Mouse (Mus musculus) cerebellum, postnatal 25 days (tissue): ENCODE results near the gene Mmp19.

Source experiments
- DNase-seq, 2 experiments: peaks; one replicate each; pipeline ENCODE4 v3.0.0; 2021; ENCODE audit warnings: mixed read lengths in 2 of 2

Mmp19 gene

GRCm38 (mm10) chr10:128790398-128791124 lies at the start of gene Mmp19:
Gene Mmp19, plus strand, starts transcription at chr10:128790910.
- DNase-seq = no peak

- DNase-seq = no peak
Observed at GRCm38 (mm10) chr10:128742616-128743015, 48.1 kb upstream of the Mmp19 start.

- no peak for DNase-seq
Observed at GRCm38 (mm10) chr10:128743235-128743634, 47.5 kb upstream of the Mmp19 start.

- peak; percentile 59 to 61 for DNase-seq
Observed at GRCm38 (mm10) chr10:128743791-128744191, 46.9 kb upstream of the Mmp19 start.

- DNase-seq = no peak
Observed at GRCm38 (mm10) chr10:128744211-128744610, 46.5 kb upstream of the Mmp19 start.

- DNase-seq = no peak
Observed at GRCm38 (mm10) chr10:128744680-128745601, 45.8 kb upstream of the Mmp19 start, which contains the start of gene Dgka. Gene Dgka, minus strand, starts transcription at chr10:128744855.

- no peak for DNase-seq
Observed at GRCm38 (mm10) chr10:128745946-128746613, 44.6 kb upstream of the Mmp19 start.

- DNase-seq = no peak
Observed at GRCm38 (mm10) chr10:128746972-128747645, 43.6 kb upstream of the Mmp19 start.

- DNase-seq = peak; percentile 68 to 73
Observed at GRCm38 (mm10) chr10:128747646-128748251, 43.0 kb upstream of the Mmp19 start, which contains the start of gene Pym1. Gene Pym1, plus strand, starts transcription at chr10:128747889.

GRCm38 (mm10) chr10:128748252-128748864 lies 42.4 kb upstream of the Mmp19 start:
- peak; percentile 83 to 88 for DNase-seq

GRCm38 (mm10) chr10:128772895-128773294 lies 17.8 kb upstream of the Mmp19 start:
- no peak for DNase-seq

GRCm38 (mm10) chr10:128773685-128774084 lies 17.0 kb upstream of the Mmp19 start:
- no peak for DNase-seq

GRCm38 (mm10) chr10:128778441-128778840 lies 12.3 kb upstream of the Mmp19 start:
- no peak for DNase-seq

GRCm38 (mm10) chr10:128779011-128779795 lies 11.5 kb upstream of the Mmp19 start:
- no peak for DNase-seq

GRCm38 (mm10) chr10:128780200-128780599 lies 10.5 kb upstream of the Mmp19 start:
- DNase-seq = no peak

- no peak for DNase-seq
Observed at GRCm38 (mm10) chr10:128792041-128792440, 1.3 kb downstream of the Mmp19 start.

- DNase-seq = no peak
Observed at GRCm38 (mm10) chr10:128793258-128793657, 2.5 kb downstream of the Mmp19 start.

GRCm38 (mm10) chr10:128794391-128794790 lies 3.7 kb downstream of the Mmp19 start:
- DNase-seq = no peak

GRCm38 (mm10) chr10:128795581-128795980 lies 4.9 kb downstream of the Mmp19 start:
- peak in 1 of 2 experiments; percentile 23 for DNase-seq

GRCm38 (mm10) chr10:128798676-128799075 lies 8.0 kb downstream of the Mmp19 start:
- no peak for DNase-seq
